17 mouse cellular contexts compared by ENCODE assay signal in genomic region chr13:91661068-91661795, GRCm38 (mm10).
DNase-seq lines count a peak whose midpoint lies in the region; ATAC-seq lines count a peak whose summit lies in the region.
"Had no signal": no experiment of that assay in that cellular context is flagged by ENCODE, and none has a peak within 500 bp of the region (broad histone marks: within the 10 kb centered on the region; RNA-seq: fewer than 3 reads in every experiment).

No protein-coding gene starts in this region.

- H3K4me3 ChIP-seq in heart, embryonic 13.5 days = no peak overlapping the region
- no peak overlapping the region for H3K4me3 ChIP-seq in kidney, embryonic 16.5 days (ENCODE audit: low read length)
- H3K4me3 ChIP-seq: forebrain, embryonic 12.5 days; gastrocnemius, adult 2 months; hindbrain, embryonic 10.5 days had no signal

- WGBS in heart, embryonic 13.5 days = 66% methylated on average over 5 of the region's 5 CpGs
- 52% methylated on average over 5 of the region's 5 CpGs for WGBS in kidney, embryonic 16.5 days

- H3K36me3 ChIP-seq in heart, embryonic 13.5 days = no peaks in the 10 kb centered on the region
- H3K36me3 ChIP-seq in kidney, embryonic 16.5 days (ENCODE audit: insufficient read depth, low read length) = no peaks in the 10 kb centered on the region
- H3K36me3 ChIP-seq: forebrain, embryonic 12.5 days; hindbrain, embryonic 10.5 days had no signal

- no peaks in the 10 kb centered on the region for H3K9me3 ChIP-seq in heart, embryonic 13.5 days
- H3K9me3 ChIP-seq in kidney, embryonic 16.5 days (ENCODE audit: low read length) = no peaks in the 10 kb centered on the region
- H3K9me3 ChIP-seq: forebrain, embryonic 12.5 days; hindbrain, embryonic 10.5 days had no signal

- no peaks in the 10 kb centered on the region for H3K27me3 ChIP-seq in heart, embryonic 13.5 days (replicated peaks)
- no peaks in the 10 kb centered on the region for H3K27me3 ChIP-seq in kidney, embryonic 16.5 days (ENCODE audit: insufficient read depth, low read length)
- H3K27me3 ChIP-seq: CH12.LX; forebrain, embryonic 12.5 days had no signal

- no peak for ATAC-seq in heart, embryonic 13.5 days (ENCODE audit: extremely low read depth, insufficient number of reproducible peaks, low FRiP score, low TSS enrichment)
- ATAC-seq in kidney, embryonic 16.5 days (ENCODE audit: low FRiP score, low TSS enrichment) = peak; percentile 42; the same call in 1 of the 2 replicates
- ATAC-seq: forebrain, embryonic 16.5 days had no signal

- peaks cover 4% of the 10 kb centered on the region; the same call in 1 of the 2 replicates for H3K4me1 ChIP-seq in heart, embryonic 13.5 days
- 0 out of 2 replicates have a peak, but pooled peaks cover 3% of the 10 kb centered on the region for H3K4me1 ChIP-seq in kidney, embryonic 16.5 days (ENCODE audit: insufficient read depth, low read length)
- H3K4me1 ChIP-seq: forebrain, embryonic 12.5 days; hindbrain, embryonic 10.5 days had no signal

- peak overlapping the region; percentile 48; the same call in 1 of the 2 replicates for H3K27ac ChIP-seq in heart, embryonic 13.5 days (replicated peaks)
- H3K27ac ChIP-seq in kidney, embryonic 16.5 days (ENCODE audit: low read length) = peak overlapping the region; percentile 50; the same call in 1 of the 2 replicates
- H3K27ac ChIP-seq: forebrain, embryonic 12.5 days; gastrocnemius, adult 2 months; hindbrain, embryonic 10.5 days; hindbrain, embryonic 14.5 days had no signal

- no peak for DNase-seq in heart, adult 8-10 months (ENCODE audit: low spot score)
- no peak for DNase-seq in kidney, adult 11 months
- DNase-seq in NIH3T3 (ENCODE audit: low read depth) = peak; percentile 11
- peak; percentile 22 for DNase-seq in telencephalon, adult 2 months (ENCODE audit: low read depth, low spot score)
- DNase-seq: adrenal gland, adult 2 months; adrenal gland, postnatal 25 days; cerebellum, adult 2 months; cerebellum, postnatal 10 days; gastrocnemius, adult 2 months; gastrocnemius, postnatal 25 days had no signal

- H3K4me2 ChIP-seq in heart, embryonic 13.5 days = no peak overlapping the region
- H3K4me2 ChIP-seq in kidney, embryonic 16.5 days (replicated peaks; ENCODE audit: low read depth, low read length) = no peak overlapping the region
- H3K4me2 ChIP-seq: forebrain, embryonic 12.5 days; hindbrain, embryonic 14.5 days had no signal

- no peak overlapping the region for H3K9ac ChIP-seq in heart, embryonic 13.5 days
- no peak overlapping the region for H3K9ac ChIP-seq in kidney, embryonic 16.5 days (replicated peaks; ENCODE audit: low read length)
- H3K9ac ChIP-seq: forebrain, embryonic 12.5 days; hindbrain, embryonic 14.5 days had no signal

Comparison
In these comparisons a context has a peak if more than half of its experiments do, and no peak if none do; other contexts are left out.
1. DNase-seq: peak in NIH3T3 (single experiment) and telencephalon, adult 2 months (single experiment); none in heart, adult 8-10 months (single experiment) and kidney, adult 11 months (single experiment).